Mouse (Mus musculus): ENCODE measurements around the gene Amz2. TPM values are rescaled to one million over a fixed set of nuclear protein-coding genes. Genes with fewer than 3 reads are reported as not detected.

The Amz2 gene
- polyA plus RNA-seq, 1 experiment = 62.0 TPM

DNA sequence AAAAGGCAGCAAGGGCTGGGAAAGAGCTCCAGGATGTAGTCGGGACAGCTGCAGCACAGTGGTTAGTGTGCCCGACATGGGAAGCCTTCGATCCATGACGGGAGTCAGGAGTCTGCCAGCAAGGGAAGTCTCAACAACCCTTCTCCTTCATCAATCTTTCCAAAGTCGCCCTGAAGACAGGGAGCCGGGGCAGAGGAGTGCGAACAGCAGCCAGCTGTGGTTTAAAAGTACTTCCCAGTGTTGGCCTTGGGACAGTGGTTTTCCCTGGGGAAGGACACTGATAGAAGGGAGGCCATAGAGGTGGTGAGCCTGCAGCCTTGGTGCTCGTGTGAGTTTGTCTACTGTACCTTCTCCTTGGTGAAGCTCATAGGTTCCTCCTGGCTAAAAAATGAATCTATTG lies 41.2 kb downstream of the Amz2 start:
- DNase-seq (ENCODE audit: extremely low spot score in 1 of 2, low spot score in 1 of 2) = no peak

DNA sequence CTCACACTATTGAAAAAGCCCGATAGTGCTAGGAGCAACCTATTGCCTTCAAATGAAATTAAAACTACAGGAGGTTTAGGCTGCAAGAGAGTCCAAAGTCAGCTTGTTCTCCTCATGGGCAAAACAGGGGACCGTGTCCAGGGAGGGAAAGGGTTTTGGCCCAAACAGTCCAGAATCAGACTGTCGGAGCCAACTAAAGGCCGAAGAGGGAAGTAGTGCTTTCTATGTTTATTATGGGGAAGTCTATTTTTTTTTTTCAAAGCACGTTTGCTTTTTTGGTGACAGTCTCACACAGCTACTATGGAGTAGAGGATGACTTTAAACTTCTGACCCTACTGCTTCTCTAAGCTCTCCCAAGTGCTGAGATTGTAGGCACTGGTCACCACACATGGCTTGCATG lies 42.4 kb downstream of the Amz2 start:
- no peak for DNase-seq (ENCODE audit: extremely low spot score in 1 of 2, low spot score in 1 of 2)

DNA sequence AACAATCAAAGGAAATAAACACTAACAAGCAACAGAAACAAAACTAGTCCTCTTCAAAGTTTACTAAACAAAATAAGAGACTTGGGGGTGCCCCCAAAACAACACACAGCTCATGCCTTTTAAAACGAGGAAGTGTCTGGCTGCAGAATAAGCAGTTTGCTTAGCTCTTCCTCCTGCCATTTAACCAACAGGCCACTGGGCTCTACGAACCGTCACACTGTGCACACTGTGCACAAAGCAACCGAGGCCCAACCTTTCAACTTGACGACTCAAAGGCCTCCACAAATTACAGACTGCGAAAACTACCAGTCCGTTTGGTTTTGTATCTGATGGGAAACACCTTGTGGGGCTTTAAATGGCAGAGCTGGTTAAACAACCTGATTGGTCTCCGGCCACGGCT lies 44.4 kb downstream of the Amz2 start:
- DNase-seq (ENCODE audit: extremely low spot score in 1 of 2, low spot score in 1 of 2) = no peak

DNA sequence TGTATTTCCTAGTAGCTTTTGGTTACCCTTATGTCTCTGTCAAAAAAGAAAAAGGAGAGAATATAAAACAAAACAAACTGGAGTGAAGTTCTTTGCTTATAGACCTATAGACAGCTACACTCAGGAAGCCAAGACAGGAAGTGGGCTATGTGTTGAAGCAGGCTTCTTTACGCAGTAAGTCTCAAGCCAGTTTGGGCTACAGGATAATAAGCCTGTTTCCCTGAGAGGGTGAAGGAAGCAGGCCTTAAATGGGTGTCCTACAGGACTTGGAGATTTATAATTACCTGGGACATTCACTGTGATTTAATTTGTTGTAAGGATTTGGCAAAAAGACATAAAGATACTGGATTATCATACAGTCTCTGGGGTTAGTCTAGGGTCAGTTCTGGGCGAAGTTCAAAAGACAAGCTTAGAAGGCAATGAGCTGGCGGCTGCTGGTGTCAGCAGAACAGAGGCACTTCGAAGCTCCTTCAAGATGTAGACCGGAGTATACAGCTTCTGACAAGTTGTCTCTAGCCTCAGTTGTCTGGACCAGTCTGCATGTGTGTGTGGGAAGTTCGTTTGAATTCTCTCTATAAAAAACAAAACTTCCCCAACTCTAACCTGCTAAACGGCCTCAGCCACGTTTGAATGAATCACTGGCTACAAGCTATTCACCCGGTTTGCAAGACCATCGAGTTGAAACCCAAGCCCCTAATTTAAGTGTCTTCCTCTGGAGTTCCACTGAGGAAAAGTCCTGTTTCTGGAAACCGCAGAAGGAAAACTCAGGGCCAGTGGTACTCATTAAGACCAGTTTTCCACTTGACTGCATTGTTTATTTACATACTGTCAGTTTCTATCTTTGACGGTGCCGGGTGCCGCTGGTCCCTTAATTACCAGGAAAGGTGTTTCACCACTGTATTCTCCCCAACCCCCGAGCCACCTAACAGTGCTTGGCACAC lies 45.4 kb downstream of the Amz2 start:
- no peak for DNase-seq (ENCODE audit: extremely low spot score in 1 of 2, low spot score in 1 of 2)

DNA sequence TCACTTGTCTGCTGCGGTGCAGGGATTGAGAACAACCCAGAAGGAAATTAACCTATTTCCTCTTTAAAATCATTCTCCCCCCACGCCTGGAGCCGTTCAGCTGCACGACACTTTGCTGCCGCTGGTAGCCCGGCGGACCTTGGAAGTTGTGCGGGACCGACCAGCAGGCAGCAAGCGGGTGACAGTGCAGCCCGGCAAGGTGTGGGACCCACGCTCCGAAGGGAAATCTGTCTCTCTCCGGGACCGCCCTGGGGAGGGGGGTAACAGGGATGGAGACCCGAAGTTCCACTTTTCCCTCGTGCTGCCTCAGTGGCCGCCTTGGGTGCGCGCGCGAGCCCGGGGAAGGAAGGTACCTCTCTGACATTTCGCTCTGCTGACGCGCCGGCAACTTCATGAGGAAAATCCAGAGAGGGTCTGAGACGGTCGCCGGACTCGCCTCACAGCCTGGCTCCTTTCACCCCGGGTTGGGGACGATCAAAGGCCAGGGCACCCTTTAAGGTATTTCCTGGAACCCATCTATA lies 46.5 kb downstream of the Amz2 start:
- DNase-seq (ENCODE audit: extremely low spot score in 1 of 2, low spot score in 1 of 2) = no peak

DNA sequence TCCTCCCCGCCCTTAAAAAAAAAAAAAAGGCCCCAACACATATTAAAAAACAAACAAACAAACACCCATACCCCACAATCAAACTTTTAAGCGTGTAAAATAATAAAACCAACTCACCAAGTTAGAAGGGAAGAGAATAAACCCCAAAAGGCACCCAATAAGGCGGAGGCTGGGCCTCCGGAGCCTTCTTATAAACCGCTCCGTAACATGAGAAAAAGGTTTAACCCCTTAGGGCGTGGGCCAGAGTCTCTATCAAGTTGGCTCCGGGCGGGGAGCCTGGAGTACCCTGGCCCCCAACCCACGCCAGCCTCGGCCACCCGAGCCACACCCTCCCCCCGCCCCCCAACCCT lies 47.0 kb downstream of the Amz2 start:
- DNase-seq (ENCODE audit: extremely low spot score in 1 of 2, low spot score in 1 of 2) = no peak

DNA sequence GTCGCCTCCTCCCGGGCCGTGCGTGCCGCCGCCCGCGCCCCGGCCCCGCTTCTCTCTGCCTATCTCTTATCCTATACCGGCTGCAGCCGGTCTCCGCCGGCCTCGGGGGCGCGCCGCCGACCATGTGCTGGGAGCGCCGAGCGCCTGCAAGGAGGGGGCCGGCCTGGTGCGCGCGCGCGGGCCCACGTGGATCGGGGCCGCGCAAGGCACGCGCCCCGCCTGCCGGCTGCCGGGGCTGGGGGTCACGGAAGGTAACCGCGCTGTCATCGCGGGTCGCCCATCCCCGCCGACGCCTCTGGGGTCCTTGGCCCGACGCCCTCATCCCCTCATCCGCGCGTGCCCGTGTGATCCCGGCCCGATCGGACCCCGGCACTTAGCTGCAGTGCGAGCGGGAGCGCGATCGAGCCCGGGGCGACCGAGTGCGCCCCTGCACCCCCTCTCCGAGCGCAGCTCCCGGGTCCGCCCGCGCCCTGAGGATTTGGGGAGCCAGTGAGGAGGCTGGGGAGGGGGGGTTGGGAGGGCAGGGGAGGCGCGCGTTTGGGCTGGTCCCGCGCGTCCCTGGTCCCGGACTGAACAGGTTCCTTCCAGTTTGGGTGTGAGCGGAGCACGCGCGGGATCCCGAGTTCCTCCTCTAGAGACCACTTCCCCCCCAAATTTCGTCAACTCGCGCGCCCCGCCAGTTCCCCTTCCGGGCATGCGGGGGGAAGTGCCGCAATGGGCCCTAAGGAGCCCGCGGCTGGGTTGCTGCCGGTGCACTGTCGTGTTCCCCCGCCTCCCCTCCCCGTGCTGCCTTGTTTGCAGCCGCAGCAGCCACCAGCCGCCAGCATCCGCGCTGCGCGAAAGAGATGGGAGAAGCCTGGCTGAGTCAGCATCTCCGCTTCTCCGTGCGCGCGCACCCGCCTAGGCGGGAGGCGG lies 47.7 kb downstream of the Amz2 start, which contains the start of the genes Arsg and Slc16a6:
Gene Arsg (plus strand): TSS at position 204 of the 915 bp plus-strand sequence.
Gene Slc16a6 (minus strand): TSS at position 428 of the 915 bp plus-strand sequence.
- DNase-seq (ENCODE audit: extremely low spot score in 1 of 2, low spot score in 1 of 2) = peak; percentile 79 to 88

DNA sequence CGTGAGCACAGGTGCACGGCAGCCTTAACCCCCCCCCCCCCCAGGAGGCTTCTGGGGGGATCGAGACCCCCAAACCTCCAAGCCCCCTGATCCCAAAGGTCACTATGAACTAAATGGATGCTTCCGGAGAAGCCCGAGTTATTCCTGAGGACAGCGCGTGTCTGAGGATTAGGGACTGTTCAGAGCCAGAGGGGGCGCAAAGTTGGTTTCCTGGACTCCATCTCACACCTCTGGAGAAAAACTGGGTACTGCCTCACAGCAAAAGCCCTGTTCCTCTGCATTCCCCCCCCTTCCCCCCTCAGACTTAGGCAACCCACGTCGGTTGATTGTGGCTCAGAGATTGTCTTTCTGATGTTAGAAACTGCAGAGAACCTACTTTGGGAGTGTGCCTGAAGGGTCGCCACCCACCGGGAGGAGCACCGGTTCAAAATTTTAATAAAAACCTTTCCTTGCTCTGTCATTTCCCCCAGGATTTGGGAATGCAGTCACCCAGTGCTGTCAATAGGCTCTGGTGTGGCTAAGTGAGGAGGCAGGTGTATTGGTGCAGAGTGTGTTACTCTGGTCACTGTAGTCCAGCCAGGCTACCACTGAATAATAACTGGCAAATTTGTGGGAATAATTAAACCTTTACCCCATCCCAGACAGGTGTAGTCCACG lies 48.5 kb downstream of the Amz2 start:
- no peak for DNase-seq (ENCODE audit: extremely low spot score in 1 of 2, low spot score in 1 of 2)

DNA sequence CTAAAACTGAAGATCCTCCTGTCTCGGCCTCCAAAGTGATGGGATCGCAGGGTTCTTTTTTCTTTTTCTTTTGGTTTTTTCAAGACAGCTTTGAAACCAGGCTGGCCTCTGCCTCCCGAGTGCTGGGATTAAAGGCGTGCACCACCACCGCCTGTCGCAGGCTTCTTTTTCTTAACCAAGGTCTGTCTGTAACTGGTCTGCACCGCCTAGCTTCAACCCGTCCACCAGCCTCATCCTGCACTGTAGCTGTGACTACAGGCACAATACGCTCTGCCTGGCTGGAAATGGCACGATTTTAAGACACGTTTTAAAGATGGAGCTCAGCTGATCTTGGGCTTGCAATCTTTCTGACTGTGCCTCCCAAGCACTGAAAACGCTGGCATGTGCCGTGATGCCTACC lies 49.1 kb downstream of the Amz2 start:
- no peak for DNase-seq (ENCODE audit: extremely low spot score in 1 of 2, low spot score in 1 of 2)

DNA sequence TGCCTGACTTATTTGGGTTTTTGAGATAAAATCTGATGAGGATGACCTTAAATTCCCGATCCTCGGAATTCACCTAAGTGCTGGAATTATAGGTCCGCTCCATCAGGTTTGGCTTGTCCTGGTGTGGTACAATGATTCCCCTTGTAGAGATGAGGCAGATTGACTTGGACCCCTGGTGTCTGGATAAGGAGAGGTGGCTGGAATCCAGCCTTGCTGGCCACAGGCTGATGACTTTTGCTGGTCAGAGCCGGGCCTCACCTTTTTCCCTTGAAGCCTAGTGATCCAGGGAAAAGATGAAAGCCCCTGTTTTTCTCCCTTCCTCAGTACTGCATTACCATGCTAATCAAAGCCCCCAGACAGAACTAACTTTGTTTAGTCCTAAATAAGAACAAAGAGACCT lies 50.0 kb downstream of the Amz2 start:
- no peak for DNase-seq (ENCODE audit: extremely low spot score in 1 of 2, low spot score in 1 of 2)

DNA sequence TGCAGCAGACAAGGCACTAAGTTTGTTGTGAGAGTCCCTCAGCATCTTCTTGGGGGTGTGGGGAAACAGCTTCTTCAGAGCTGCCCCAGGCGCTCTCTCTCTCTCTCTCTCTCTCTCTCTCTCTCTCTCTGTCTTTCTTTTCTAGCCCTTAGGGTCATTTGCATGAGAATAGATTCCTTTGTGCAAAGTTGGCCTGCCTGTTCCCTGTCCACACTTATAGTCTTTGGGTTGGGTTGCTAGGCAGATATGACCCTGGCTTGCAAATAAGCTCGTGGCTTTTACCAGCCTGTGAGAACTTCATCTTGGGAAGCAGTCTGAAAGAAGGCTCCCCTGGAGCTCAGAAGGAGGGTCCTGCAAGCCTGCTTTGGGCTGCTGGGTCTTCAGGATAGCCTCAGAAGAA lies 50.5 kb downstream of the Amz2 start:
- DNase-seq (ENCODE audit: extremely low spot score in 1 of 2, low spot score in 1 of 2) = no peak

DNA sequence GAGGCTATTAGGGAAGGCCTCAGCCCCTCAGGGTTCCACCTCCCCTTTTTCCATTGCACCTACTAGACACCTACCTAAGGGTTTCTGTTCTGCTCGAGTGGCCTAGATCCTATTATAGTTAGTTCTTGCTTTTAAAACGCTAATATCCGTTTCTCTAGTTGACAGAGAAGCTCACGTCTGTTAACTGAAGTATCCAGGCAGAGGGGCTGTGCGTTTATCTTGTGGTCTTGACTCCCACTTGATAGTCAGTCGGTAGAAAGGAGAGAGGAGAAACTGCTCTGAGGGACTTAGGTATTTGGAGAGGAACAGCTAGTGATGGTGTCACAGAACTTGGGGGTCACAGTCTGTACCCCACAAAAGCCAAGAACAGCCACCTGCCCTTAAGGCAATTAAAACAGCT lies 50.9 kb downstream of the Amz2 start:
- no peak for DNase-seq (ENCODE audit: extremely low spot score in 1 of 2, low spot score in 1 of 2)

DNA sequence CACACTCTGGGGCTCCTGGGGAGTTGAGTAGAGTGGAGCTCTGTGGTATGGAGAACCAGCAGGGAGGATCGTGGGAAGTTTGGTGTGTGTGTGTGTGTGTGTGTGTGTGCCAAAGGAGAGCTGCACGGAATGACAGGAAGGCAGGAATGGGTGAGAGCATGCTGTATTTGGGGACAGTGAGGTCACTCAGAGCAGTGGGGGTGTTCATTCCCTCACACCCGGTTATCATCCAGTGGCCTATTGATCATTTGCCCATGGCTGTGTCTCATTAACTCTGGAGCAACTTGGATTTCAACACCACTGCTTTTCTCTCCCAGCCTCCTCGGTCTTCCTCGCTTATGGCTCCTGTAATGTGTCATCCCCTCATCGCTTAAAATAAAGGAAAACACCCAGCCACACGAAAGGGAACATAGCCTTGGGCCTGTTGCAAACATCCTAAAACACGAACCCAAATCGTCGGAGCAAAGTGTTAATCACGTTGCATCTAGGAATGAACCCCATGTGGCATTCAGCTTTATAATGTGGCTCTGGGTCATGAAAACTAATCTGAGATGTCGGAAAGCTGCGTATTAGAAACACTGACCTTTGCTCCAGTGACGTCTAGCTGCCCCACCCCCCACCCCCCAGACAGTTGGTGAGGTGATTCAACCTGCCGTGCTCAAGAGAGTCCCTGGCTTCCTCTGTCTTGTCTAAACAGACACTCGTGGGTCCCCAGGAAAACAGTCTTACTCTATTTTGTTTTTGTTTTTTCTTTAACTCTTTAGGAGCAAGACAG lies 52.0 kb downstream of the Amz2 start:
- DNase-seq (ENCODE audit: extremely low spot score in 1 of 2, low spot score in 1 of 2) = no peak

DNA sequence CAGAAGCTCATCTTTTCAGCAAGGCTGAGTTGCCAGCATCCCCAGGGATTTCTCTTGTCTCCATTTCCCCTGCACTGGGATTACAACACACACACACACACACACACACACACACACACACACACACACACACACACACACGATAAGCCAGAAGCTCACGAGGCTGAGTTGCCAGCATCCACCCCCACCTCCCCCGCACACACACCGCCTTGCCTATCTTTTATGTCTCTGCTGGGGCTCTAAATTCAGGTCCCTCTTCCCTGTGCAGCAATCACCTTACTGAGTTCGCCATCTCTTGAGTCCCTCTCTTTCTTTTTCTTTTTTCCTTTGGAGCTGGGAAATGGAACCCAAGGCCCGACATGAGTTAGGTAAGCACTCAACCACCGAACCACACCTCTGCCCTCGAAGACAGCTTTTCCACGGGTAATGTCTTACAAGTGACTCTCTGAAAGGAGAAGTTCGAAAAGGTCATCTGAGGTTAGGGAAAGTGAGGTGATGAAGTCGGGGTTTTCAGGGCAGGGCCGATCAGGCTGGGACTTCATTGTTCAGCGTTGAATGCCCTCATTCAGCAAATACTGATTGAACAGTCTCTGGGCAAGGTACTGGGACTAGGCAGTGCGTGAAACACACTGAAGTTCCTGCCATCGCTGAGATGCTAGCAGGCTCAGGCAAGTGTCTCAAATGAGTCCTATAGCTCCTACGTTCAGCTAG lies 54.0 kb downstream of the Amz2 start:
- no peak for DNase-seq (ENCODE audit: extremely low spot score in 1 of 2, low spot score in 1 of 2)

DNA sequence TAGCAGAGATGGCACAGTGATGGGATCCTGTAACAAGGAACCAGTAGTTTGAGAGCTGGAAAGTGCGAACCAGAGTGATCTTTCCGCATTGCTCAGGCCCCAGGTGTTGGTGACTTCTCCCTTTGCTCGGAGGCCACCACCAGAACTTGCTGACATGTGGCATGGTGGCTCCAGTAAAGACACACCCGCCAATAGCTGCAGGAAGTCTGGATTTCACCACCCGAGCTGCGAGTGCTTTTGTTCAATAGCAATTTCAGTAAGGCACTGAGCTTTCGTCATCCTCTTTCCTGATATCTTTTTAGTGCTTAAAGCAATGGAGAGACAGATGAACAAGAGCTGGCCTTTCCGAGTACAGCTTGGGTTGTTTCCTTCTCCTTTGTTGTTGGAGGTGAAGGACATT lies 54.7 kb downstream of the Amz2 start:
- no peak for DNase-seq (ENCODE audit: extremely low spot score in 1 of 2, low spot score in 1 of 2)

DNA sequence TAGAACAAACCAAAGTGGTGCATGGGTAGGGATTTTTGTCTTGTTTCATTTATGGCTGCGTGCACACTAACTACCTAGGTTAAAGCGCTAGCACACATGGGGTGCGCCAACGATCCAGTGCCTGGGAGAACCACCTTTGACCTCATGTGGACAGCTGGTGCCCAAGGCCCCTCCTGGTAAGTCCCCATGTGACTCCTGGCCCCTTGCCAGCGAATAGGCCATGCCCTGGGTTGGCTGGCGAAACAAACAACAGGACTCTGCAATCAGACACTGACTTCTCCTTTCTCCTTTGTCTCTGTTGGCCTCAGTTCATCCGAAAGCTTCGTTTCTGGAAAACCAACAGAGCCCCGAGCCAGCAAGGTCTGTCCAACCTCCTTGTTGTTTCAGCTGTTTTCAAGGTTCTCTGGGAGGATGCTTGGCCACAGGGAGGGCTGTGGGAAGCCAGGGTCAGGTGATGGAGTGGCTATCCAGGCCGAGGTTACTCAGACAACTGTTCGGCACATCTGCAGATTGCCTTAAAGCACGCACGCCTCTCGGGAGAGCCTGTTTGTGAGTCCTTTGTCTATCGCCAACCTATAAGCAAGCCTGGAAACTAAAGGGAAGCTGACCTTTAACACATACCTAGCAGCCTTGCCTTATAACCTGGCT lies 59.8 kb downstream of the Amz2 start:
- peak; percentile 33 to 56 for DNase-seq (ENCODE audit: extremely low spot score in 1 of 2, low spot score in 1 of 2)

DNA sequence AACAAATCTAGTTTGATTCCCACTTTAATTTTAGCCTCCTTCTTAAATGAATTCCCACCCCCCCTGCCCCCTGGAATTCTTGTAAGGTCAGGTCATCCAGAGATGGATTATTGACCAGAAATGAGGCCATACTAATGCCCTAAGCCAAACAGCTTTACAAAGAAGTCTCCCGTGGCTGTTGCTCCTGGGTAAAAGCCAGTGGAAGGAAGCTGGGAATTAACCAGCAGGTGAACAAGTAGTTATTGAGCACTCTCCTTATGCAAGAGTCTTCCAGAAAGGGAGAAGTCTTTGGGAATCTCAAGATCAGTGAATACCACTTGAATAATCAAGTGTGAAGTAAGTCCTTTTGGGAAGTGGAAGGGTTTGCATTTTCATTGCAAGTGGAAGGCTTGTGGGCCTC lies 61.4 kb downstream of the Amz2 start:
- no peak for DNase-seq (ENCODE audit: extremely low spot score in 1 of 2, low spot score in 1 of 2)

DNA sequence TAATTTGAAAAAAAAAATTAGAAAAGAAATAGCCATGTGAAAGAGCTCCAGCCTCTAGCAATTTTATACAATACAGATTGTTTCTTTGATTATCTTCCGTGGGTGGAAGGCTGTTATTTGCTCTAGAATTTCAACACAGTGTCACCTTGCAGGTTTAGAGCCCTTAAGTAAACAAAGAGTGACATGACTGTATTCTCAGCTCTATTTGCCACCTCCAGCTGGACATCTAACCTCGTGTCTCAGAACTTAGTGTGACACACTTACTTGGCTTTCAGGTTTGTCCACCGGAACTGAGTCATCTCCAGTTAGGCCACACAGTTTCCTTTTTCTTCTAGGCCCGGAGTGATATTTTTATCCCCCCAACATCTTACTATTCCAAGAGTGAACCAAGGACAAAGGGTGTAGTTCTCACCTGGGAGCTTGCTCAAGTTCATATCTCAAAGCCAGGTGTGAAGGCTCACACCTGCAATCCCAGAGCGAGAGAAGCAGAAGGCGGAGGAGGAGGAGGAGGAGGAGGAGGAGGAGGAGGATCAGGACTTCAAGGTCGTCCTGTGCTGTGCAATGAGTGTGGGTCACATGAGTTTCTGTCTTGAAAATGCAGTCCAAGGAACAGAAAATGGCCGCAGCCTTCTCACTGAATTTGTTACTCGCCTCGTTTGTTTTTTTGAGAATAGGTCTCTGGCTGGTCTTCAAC lies 62.4 kb downstream of the Amz2 start:
- no peak for DNase-seq (ENCODE audit: extremely low spot score in 1 of 2, low spot score in 1 of 2)

Data from frontal cortex, adult 2 months (tissue).